Mouse (Mus musculus): ENCODE measurements around the gene Sptbn4. TPM values are rescaled to one million over a fixed set of nuclear protein-coding genes. Genes with fewer than 3 reads are reported as not detected.
A peak's percentile ranks its signal among the peaks of the same experiment; 100 is the strongest.

The Sptbn4 gene
- total and polyA plus RNA-seq, 2 experiments from 2014 or later = 3.4 to 24.8 TPM

DNA sequence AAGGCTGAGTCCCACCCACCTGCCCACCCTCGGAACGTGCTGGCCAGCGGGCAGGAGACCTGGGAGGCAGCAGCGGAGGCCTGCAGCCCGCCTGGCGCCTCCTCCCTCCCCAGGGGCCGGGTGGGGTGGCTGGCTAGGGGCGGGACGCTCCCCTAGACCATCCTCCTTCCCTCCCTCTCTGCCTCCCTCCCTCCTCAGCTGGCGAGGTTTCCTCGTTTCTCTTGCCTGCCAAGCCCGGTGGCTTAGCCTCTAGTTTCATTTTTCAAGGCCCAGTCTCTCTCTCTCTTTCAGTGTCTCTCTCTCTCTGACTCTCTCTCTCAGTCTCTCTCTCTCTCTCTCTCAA is 34.1 kb upstream of the Sptbn4 start:
- peak overlapping the region; percentile 62 for H3K4me2 ChIP-seq (ENCODE audit: low read depth, low read length)
- H3K9ac ChIP-seq (replicated peaks; ENCODE audit: low read length) = peak overlapping the region; percentile 54

DNA sequence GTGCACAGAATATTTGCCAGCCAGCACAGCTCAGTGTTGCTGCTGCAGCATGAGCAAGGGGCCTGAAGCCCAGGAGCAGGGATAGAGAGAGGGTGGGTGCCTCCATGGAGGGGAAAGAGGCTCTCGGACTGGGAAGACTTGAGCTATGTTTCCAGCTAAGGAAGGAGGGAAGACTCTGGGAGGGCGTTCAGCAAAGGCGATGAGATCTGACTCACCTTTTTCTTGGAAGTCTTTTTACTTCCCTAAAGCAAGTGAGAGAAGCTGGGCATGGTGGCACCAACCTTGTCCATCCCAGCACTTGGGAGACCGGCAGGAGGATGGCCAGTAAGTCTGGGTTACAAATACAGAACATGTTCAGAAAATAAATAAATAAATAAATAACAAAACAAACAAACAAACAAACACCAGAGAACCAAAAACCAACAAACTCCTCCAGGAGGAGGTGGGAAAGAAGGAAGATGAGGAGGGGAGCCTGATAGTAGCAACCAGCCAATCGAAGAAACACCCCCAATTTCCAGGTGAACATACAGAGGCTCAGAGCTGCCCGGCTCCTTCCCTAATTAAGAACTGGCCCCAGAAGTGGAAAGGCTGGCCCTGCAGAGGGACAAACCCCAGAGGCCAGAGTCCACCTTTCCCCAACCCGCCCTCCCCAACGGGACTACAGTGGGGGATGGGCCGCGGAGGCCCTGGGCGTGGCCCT is 33.6 kb upstream of the Sptbn4 start:
- ATAC-seq (no peak), DNase-seq (ENCODE audit: low spot score) (no peak)
- H3K4me1 ChIP-seq (ENCODE audit: insufficient read depth, low read length) = no peaks in the 10 kb centered on the region; the same call in 1 of the 2 replicates
- H3K4me3 ChIP-seq (ENCODE audit: low read length) = peak overlapping the region; percentile 35
- H3K27me3 ChIP-seq (ENCODE audit: insufficient read depth, low read length) = no peaks in the 10 kb centered on the region
- 14% methylated on average over 11 of the region's 11 CpGs for WGBS
- H3K36me3 ChIP-seq (ENCODE audit: insufficient read depth, low read length) = peaks cover 7% of the 10 kb centered on the region; the same call in 1 of the 2 replicates
- no peaks in the 10 kb centered on the region for H3K9me3 ChIP-seq (ENCODE audit: low read length)
- no peak for TF ChIP-seq CTCF (IDR thresholded peaks at IDR 0.05; ENCODE audit: low read depth)
- H3K9ac ChIP-seq (replicated peaks; ENCODE audit: low read length) = peak overlapping the region; percentile 54
- peak overlapping the region; percentile 62 for H3K4me2 ChIP-seq (ENCODE audit: low read depth, low read length)
- H3K27ac ChIP-seq = peak overlapping the region; percentile 54

More for the DNA sequence above, 34.1 kb upstream of the Sptbn4 start:
- H3K9me3 ChIP-seq (ENCODE audit: low read length) = no peaks in the 10 kb centered on the region
- WGBS = 2% methylated on average over 8 of the region's 12 CpGs
- ATAC-seq (peak; percentile 82), DNase-seq (ENCODE audit: low spot score) (peak; percentile 75)
- H3K36me3 ChIP-seq (ENCODE audit: insufficient read depth, low read length) = peaks cover 3% of the 10 kb centered on the region; the same call in 1 of the 2 replicates
- TF ChIP-seq CTCF (IDR thresholded peaks at IDR 0.05; ENCODE audit: low read depth) = no peak
- H3K4me3 ChIP-seq (ENCODE audit: low read length) = peak overlapping the region; percentile 35
- peak overlapping the region; percentile 54 for H3K27ac ChIP-seq
- no peaks in the 10 kb centered on the region; the same call in 1 of the 2 replicates for H3K4me1 ChIP-seq (ENCODE audit: insufficient read depth, low read length)
- no peaks in the 10 kb centered on the region for H3K27me3 ChIP-seq (ENCODE audit: insufficient read depth, low read length)

DNA sequence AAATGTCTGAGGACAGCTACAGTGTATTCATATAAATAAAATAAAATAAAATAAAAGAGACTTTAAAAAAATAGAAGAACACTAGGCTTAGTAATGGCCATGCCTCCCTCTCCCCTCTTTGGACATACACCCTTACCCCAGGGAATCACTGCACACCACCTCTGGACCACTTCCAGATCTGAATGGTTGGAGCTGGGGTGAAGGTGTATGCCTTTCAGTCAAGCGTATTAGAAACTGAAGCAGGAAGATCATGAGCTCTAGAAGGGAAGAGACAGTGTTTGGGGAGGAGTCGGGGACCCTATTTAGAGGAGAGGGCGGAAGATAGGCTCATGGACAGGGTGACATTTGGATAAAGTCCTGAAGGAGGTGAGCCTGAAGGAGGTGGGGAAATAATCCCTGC is 33.0 kb upstream of the Sptbn4 start:
- H3K9me3 ChIP-seq (ENCODE audit: low read length) = no peaks in the 10 kb centered on the region
- H3K9ac ChIP-seq (replicated peaks; ENCODE audit: low read length) = no peak overlapping the region
- no peaks in the 10 kb centered on the region; the same call in 1 of the 2 replicates for H3K4me1 ChIP-seq (ENCODE audit: insufficient read depth, low read length)
- H3K4me3 ChIP-seq (ENCODE audit: low read length) = no peak overlapping the region
- H3K27ac ChIP-seq = peak overlapping the region; percentile 26; the same call in 1 of the 2 replicates
- DNase-seq (ENCODE audit: low spot score) (no peak), ATAC-seq (no peak)
- 67% methylated on average over 3 of the region's 3 CpGs for WGBS
- H3K4me2 ChIP-seq (ENCODE audit: low read depth, low read length) = peak overlapping the region; percentile 62; the same call in 1 of the 2 replicates
- TF ChIP-seq CTCF (IDR thresholded peaks at IDR 0.05; ENCODE audit: low read depth) = no peak
- H3K36me3 ChIP-seq (ENCODE audit: insufficient read depth, low read length) = peaks cover 7% of the 10 kb centered on the region; the same call in 1 of the 2 replicates
- no peaks in the 10 kb centered on the region for H3K27me3 ChIP-seq (ENCODE audit: insufficient read depth, low read length)

DNA sequence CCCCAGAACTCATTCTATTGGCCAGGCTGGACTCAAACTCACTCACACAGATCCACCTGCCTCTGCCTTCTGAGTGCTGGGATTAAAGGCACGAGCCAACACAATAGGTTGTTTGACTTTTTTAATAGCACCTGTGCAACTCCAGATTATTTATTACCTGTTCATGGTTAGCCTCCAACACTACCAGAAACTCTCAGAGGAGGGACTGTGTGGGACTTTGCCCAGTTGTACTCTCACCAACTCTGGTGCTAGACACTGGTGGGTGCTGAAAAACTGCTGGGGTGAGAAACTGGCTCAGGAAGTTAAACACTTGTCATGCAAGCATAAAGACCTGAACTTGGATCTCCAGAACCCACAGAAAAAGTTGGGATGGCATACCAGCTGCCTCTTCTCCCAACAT is 32.3 kb upstream of the Sptbn4 start:
- H3K4me1 ChIP-seq (ENCODE audit: insufficient read depth, low read length) = no peaks in the 10 kb centered on the region; the same call in 1 of the 2 replicates
- H3K9ac ChIP-seq (replicated peaks; ENCODE audit: low read length) = no peak overlapping the region
- ATAC-seq = no peak
- no peak for DNase-seq (ENCODE audit: low spot score)
- no peak overlapping the region for H3K4me3 ChIP-seq (ENCODE audit: low read length)
- H3K9me3 ChIP-seq (ENCODE audit: low read length) = no peaks in the 10 kb centered on the region
- H3K4me2 ChIP-seq (ENCODE audit: low read depth, low read length) = no peak overlapping the region
- no peak for TF ChIP-seq CTCF (IDR thresholded peaks at IDR 0.05; ENCODE audit: low read depth)
- no peaks in the 10 kb centered on the region for H3K27me3 ChIP-seq (ENCODE audit: insufficient read depth, low read length)
- H3K27ac ChIP-seq = no peak overlapping the region
- peaks cover 7% of the 10 kb centered on the region; the same call in 1 of the 2 replicates for H3K36me3 ChIP-seq (ENCODE audit: insufficient read depth, low read length)
- 86% methylated on average over 1 of the region's 1 CpGs for WGBS

DNA sequence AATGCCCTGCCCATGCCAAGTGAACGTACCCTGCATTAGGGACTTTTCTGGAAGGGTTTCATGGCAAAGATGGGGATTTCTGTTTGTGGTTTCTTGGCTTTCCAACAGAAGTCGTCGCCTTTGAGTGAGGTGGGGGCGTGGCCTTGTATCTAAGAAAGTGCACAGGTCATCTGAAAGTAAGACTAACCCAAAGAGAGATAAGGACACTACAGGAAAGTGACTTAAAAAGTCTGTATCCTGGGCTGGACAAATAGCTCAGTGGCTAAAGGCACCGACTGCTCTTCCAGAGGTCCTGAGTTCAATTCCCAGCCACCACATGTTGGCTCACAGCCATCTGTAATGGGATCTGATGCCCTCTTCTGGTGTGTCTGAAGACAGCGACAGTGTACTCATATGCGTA is 31.1 kb upstream of the Sptbn4 start:
- H3K36me3 ChIP-seq (ENCODE audit: insufficient read depth, low read length) = peaks cover 7% of the 10 kb centered on the region; the same call in 1 of the 2 replicates
- no peak for TF ChIP-seq CTCF (IDR thresholded peaks at IDR 0.05; ENCODE audit: low read depth)
- no peak overlapping the region for H3K4me2 ChIP-seq (ENCODE audit: low read depth, low read length)
- no peaks in the 10 kb centered on the region for H3K9me3 ChIP-seq (ENCODE audit: low read length)
- H3K4me1 ChIP-seq (ENCODE audit: insufficient read depth, low read length) = no peaks in the 10 kb centered on the region; the same call in 1 of the 2 replicates
- H3K9ac ChIP-seq (replicated peaks; ENCODE audit: low read length) = no peak overlapping the region
- H3K4me3 ChIP-seq (ENCODE audit: low read length) = no peak overlapping the region
- DNase-seq (ENCODE audit: low spot score) (no peak), ATAC-seq (no peak)
- H3K27me3 ChIP-seq (ENCODE audit: insufficient read depth, low read length) = no peaks in the 10 kb centered on the region
- 86% methylated on average over 7 of the region's 7 CpGs for WGBS
- no peak overlapping the region for H3K27ac ChIP-seq

DNA sequence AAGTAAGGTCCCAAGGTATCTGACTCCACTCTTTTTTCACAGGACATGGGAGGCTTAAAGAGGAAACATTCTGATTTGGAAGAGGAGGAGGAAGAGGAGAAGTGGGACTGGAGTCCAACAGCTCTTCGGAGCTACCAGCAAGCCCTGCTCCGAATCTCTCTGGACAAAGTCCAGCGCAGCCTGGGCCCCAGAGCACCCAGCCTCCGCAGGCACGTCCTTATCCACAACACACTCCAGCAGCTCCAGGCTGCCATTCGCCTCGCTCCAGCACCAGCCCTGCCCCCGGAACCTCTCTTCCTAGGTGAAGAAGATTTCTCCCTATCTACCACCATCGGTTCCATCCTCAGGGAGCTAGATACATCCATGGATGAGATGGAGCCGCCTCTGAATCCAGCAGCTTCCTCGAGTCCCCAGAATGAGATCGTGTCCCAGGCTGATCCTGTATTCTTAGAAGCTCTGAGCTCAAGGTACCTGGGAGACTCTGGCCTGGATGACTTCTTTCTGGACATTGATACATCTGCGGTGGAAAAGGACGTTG is 28.7 kb upstream of the Sptbn4 start:
- ATAC-seq = no peak
- Histone ChIP-seq H3K4me2 (ENCODE audit: low read depth, low read length) (no peak overlapping the region), H3K9ac (replicated peaks; ENCODE audit: low read length) (no peak overlapping the region), H3K4me1 (ENCODE audit: insufficient read depth, low read length) (no peaks in the 10 kb centered on the region), H3K9me3 (ENCODE audit: low read length) (no peaks in the 10 kb centered on the region), H3K4me3 (ENCODE audit: low read length) (no peak overlapping the region), H3K27ac (no peak overlapping the region), H3K36me3 (ENCODE audit: insufficient read depth, low read length) (peaks cover 7% of the 10 kb centered on the region; the same call in 1 of the 2 replicates), H3K27me3 (ENCODE audit: insufficient read depth, low read length) (no peaks in the 10 kb centered on the region)
- TF ChIP-seq CTCF (IDR thresholded peaks at IDR 0.05; ENCODE audit: low read depth) = no peak
- no peak for DNase-seq (ENCODE audit: low spot score)
- WGBS = 96% methylated on average over 14 of the region's 14 CpGs

DNA sequence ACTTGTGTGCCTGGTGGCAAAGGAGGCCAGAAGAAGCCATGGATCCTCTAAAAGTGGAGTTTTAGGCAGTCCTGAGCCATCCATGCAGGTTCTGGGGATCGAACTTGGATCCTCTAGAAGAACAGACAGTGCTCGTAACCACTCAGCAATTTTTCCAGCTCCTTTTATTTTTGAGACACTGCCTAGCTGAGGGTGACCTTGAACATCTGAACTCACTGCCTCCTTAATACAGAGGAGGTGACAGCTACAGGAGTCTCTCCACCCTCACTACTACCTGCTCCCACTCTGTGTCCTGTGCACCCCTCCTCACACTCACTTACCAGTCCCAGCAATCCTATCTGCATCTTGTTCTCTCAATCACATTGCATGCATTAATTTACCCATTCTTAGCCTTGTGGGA is 28.1 kb upstream of the Sptbn4 start:
- Histone ChIP-seq H3K4me2 (ENCODE audit: low read depth, low read length) (no peak overlapping the region), H3K9me3 (ENCODE audit: low read length) (no peaks in the 10 kb centered on the region), H3K27ac (no peak overlapping the region), H3K36me3 (ENCODE audit: insufficient read depth, low read length) (peaks cover 7% of the 10 kb centered on the region; the same call in 1 of the 2 replicates), H3K4me3 (ENCODE audit: low read length) (no peak overlapping the region), H3K9ac (replicated peaks; ENCODE audit: low read length) (no peak overlapping the region), H3K4me1 (ENCODE audit: insufficient read depth, low read length) (no peaks in the 10 kb centered on the region), H3K27me3 (ENCODE audit: insufficient read depth, low read length) (no peaks in the 10 kb centered on the region)
- DNase-seq (ENCODE audit: low spot score) (no peak), ATAC-seq (no peak)
- TF ChIP-seq CTCF (IDR thresholded peaks at IDR 0.05; ENCODE audit: low read depth) = no peak
- WGBS = 96% methylated on average over 2 of the region's 2 CpGs

Measured in hindbrain, postnatal 0 days (tissue).